Mouse (Mus musculus): ENCODE data around the gene Ankrd39.

Gene Ankrd39

GRCm38 (mm10) chr1:36572709-36573108, 25.5 kb upstream of the Ankrd39 start:
- DNase-seq (ENCODE audit: extremely low read depth, low read depth), result no peak

GRCm38 (mm10) chr1:36572140-36572700, 25.0 kb upstream of the Ankrd39 start:
- no peak for DNase-seq (ENCODE audit: extremely low read depth, low read depth)

GRCm38 (mm10) chr1:36571627-36572026, 24.4 kb upstream of the Ankrd39 start:
- no peak for DNase-seq (ENCODE audit: extremely low read depth, low read depth)

DNA sequence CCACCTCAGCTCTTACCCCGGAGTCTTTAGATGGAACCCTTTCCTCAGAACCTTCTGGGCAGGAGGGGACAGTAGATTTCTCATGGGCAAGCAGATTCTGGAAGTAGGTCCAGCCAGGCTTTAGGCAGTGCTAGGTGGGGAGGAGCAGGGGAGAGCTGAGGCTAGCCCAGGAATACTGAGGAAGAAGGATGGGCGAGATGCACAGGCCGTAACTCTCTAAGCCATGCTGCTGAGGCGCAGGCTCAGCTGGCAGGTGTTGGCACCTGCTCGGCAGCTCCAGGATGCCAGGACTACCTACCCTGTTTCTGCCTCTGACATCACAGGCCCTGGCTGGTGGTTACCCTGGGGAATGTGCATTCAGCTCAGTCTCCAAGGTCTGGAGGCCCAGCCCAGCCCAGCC, 23.1 kb upstream of the Ankrd39 start:
- DNase-seq (ENCODE audit: extremely low read depth, low read depth), result no peak

- DNase-seq (ENCODE audit: extremely low read depth, low read depth), result no peak
Observed at GRCm38 (mm10) chr1:36569694-36570276, 22.5 kb upstream of the Ankrd39 start.

DNA sequence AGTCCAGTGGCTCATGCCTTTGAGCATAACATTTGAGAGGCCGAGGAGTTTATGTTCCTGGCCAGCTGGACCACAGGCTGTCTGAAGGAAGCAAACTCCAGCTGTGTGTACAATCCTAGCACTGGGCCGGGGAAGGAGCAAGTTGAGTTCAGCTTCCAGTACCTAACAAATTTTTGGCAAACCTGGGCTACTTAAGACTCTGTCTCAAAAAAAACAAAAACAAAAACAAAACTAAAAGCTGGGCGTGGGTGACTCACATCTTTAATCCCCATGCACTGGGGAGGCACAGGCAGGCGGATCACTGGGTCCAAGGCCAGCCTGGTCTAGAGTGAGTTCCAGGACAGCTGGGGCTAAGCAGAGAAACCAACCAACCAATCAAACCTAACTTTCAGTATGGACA, 21.5 kb upstream of the Ankrd39 start:
- no peak for DNase-seq (ENCODE audit: extremely low read depth, low read depth)

GRCm38 (mm10) chr1:36567818-36568603, 20.8 kb upstream of the Ankrd39 start:
- DNase-seq (ENCODE audit: extremely low read depth, low read depth), result no peak

GRCm38 (mm10) chr1:36566425-36566824, 19.2 kb upstream of the Ankrd39 start:
- DNase-seq (ENCODE audit: extremely low read depth, low read depth), result no peak

DNA sequence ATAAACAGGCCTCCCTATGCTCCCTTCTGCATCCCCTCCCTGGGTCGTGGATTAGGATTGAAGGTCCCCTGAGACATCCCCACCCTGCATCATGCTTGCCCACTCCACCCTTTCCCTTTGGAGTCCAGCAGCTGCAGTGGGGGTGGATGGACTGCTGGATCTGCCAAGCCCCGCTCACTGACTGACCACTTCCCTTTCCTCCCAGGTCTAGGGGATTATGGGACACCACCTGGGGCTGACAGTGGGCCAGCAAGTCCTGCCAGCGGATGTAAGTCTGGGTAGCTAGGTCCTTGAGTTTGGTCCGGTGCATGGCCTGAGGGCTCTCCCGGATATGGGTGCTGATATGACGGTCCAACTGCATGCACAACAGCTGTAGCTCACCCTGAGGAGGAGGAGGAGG, 16.9 kb upstream of the Ankrd39 start:
- DNase-seq (ENCODE audit: extremely low read depth, low read depth), result no peak

- no peak for DNase-seq (ENCODE audit: extremely low read depth, low read depth)
Observed at GRCm38 (mm10) chr1:36563632-36564031, 16.4 kb upstream of the Ankrd39 start.

GRCm38 (mm10) chr1:36563197-36563596, 16.0 kb upstream of the Ankrd39 start:
- DNase-seq (ENCODE audit: extremely low read depth, low read depth), result no peak

- no peak for DNase-seq (ENCODE audit: extremely low read depth, low read depth)
Observed at GRCm38 (mm10) chr1:36562388-36562787, 15.1 kb upstream of the Ankrd39 start.

DNA sequence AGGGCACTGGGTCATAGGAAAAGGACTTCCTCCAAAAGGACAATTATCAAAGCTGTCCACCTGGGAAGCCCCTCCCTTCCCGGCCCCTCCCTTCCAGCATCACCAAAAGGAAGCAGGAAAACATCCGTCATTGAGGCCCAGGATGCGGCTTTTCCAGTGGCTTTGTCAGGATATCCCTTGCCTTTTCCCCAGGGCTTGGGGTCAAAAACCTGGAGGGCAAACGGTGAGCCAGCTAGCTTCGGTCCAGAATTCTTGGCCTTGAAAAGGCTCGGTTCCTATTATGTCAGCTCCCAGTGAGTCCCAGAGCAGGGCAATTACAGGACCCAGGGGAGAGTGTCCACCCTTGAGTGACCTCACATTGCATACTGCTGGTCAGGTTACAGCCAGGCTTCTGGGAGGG, 13.7 kb upstream of the Ankrd39 start:
- no peak for DNase-seq (ENCODE audit: extremely low read depth, low read depth)

DNA sequence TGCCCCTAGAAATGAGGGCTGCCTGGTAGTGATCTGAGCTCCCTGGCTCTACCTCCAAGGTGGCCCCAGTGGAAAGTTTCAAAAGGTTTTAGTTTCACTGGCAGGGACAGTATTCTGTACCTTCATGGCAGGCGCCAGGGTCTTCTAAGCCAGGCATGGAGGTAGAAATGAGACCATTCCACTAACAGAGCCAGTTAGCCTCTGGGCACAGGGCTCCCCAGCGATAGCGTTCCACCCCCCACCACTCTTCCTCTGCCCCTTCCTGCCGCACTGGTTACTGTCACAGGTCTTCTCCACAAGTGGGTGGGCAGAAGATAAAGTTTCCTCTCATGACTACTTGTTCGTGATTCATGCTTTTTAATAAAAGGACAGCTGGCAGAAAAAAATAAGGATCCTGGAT, 12.6 kb upstream of the Ankrd39 start:
- DNase-seq (ENCODE audit: extremely low read depth, low read depth), result no peak

- no peak for DNase-seq (ENCODE audit: extremely low read depth, low read depth)
Observed at GRCm38 (mm10) chr1:36559256-36559655, 12.0 kb upstream of the Ankrd39 start.

- DNase-seq (ENCODE audit: extremely low read depth, low read depth), result no peak
Observed at GRCm38 (mm10) chr1:36558031-36558993, 11.1 kb upstream of the Ankrd39 start, which contains the start of gene Sema4c. Gene Sema4c (minus strand): TSS chr1:36558349.

- DNase-seq (ENCODE audit: extremely low read depth, low read depth), result no peak
Observed at GRCm38 (mm10) chr1:36557457-36558011, 10.3 kb upstream of the Ankrd39 start.

DNA sequence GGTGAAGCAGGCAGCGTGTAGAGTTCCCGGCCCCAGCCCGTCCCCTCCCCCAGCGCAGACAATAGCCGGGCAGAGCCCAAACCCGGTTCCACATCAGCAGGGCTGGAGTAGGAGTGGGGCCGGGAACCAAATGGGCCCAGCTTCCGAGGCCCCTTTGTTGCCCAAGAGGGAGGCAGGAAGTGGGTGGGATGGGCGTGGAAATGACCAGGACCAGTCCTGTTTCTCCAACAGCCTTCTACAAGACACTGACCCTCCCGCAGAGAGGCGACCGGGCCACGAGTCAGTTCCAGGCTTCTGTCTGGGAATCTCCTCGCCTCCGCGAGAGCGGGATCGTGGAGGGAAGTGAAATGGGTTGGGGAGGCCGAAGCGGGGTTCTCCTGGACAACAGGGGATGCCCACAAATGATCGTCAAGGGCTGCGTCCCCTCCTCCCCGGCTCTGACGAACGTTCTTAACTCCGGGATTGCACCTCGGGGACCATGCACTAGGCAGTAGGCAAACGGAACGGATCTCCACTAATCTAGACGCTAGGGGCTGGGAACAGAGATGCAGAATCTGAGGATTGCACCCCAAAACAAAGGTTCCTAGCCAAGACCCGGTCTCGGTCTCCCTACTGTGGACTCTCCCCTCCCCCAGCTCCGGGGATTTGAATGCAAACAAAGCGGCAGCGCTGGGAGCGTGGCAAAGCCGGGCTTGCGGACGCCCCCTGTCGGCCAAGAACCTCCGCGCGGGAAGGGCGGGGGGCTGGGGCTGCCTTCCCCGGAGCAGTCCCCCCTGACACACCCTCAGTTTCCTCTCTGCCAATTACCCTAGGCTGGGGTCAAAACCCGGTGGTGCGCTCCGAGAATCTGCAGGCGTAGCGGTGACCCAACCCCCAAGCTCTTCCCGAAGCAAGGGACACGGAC, 9.6 kb upstream of the Ankrd39 start:
- DNase-seq (ENCODE audit: extremely low read depth, low read depth), result peak; percentile 43

- DNase-seq (ENCODE audit: extremely low read depth, low read depth), result no peak
Observed at GRCm38 (mm10) chr1:36555798-36556395, 8.7 kb upstream of the Ankrd39 start.

All from MEL-GATA-1-ER (cell line).